In the genomic region with DNA sequence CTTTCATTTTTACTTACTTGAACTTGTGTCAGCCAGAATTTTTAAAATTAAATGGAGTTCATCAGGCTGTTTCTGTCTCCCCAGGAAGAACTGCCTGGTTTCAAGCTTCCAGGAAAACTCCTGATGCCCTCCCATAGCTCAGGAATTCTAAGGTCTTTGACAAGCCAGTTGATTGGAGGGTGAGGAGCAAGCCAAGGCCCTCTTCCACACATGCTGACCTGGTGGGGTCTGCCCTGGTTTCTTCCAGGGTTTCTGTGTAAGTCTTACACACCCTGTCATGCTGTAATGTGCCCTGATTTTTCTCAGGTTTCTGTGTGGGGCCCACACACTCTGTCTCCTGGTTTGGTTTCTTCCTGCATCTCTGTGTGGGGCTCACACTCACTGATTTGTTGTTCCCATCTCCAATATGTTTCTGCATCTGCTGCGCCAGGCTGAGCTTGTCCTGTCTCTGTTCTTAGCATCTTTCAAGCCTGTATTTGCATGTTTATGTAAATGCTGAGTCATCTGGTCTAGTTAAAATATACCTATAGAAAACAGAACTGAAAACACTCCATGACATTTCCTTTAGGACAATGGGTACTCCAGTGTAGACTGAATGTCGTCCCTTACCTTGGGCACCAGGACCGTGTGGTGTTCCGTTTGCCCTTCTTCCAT, we compare ENCODE assay signal across 21 mouse cellular contexts. TPM values are rescaled to one million over a fixed set of nuclear protein-coding genes. Genes with fewer than 3 reads are reported as not detected.
DNase-seq lines count a peak whose midpoint lies in the region; ATAC-seq lines count a peak whose summit lies in the region.
"Had no signal": no experiment of that assay in that cellular context is flagged by ENCODE, and none has a peak within 500 bp of the region (broad histone marks: within the 10 kb centered on the region; RNA-seq: fewer than 3 reads in every experiment).

No protein-coding gene starts in this region.

- H3K27ac ChIP-seq in hindbrain, embryonic 10.5 days: no peak overlapping the region
- H3K27ac ChIP-seq: hindbrain, embryonic 12.5 days; intestine, embryonic 15.5 days; macrophage; midbrain, embryonic 13.5 days; stomach, embryonic 15.5 days had no signal

- WGBS in hindbrain, embryonic 10.5 days: 94% methylated on average over 4 of the region's 4 CpGs

- no peaks in the 10 kb centered on the region for H3K27me3 ChIP-seq in hindbrain, embryonic 10.5 days (ENCODE audit: insufficient read depth, poor library complexity, severe bottlenecking)
- H3K27me3 ChIP-seq: intestine, embryonic 15.5 days; stomach, embryonic 15.5 days had no signal

- H3K4me1 ChIP-seq in hindbrain, embryonic 10.5 days (replicated peaks): no peaks in the 10 kb centered on the region
- H3K4me1 ChIP-seq: hindbrain, embryonic 12.5 days; intestine, embryonic 15.5 days; midbrain, embryonic 13.5 days; stomach, embryonic 15.5 days had no signal

- H3K9me3 ChIP-seq in hindbrain, embryonic 10.5 days: peaks cover 4% of the 10 kb centered on the region; the same call in 1 of the 2 replicates
- H3K9me3 ChIP-seq: hindbrain, embryonic 12.5 days; intestine, embryonic 15.5 days; midbrain, embryonic 13.5 days; stomach, embryonic 15.5 days had no signal

- no peak overlapping the region for H3K4me3 ChIP-seq in hindbrain, embryonic 10.5 days
- H3K4me3 ChIP-seq: hindbrain, embryonic 12.5 days; intestine, embryonic 15.5 days; midbrain, embryonic 13.5 days; stomach, embryonic 15.5 days had no signal

- peak; percentile 43 for DNase-seq in left cerebral cortex, adult 11 months (ENCODE audit: low spot score)
- no peak for DNase-seq in left cerebral cortex, postnatal 4 days
- peak; percentile 74 to 90 for DNase-seq in layer of hippocampus, adult 18-20 months (ENCODE audit: low spot score in 2 of 2)
- DNase-seq in left cerebral cortex, adult 18-20 months (ENCODE audit: low spot score in 2 of 2): peak; percentile 53 to 69
- peak; percentile 73 for DNase-seq in right cerebral cortex, postnatal 25 days
- no peak for DNase-seq in cerebellum, postnatal 14 days
- DNase-seq in hindbrain, embryonic 10.5 days (ENCODE audit: low spot score): no peak
- DNase-seq: adrenal gland, postnatal 10 days; cerebellum, postnatal 10 days; kidney, postnatal 14 days; lung, adult 18-20 months; thymus, postnatal 14 days had no signal

- intact Hi-C loops in left cerebral cortex, postnatal 4 days (cut with DNase I): no loop called here

- H3K36me3 ChIP-seq in hindbrain, embryonic 10.5 days: no peaks in the 10 kb centered on the region
- H3K36me3 ChIP-seq: G1E; hindbrain, embryonic 12.5 days; intestine, embryonic 15.5 days; midbrain, embryonic 13.5 days; stomach, embryonic 15.5 days had no signal

- ATAC-seq in megakaryocyte-erythroid progenitor cell, adult 5-6 weeks (replicated peaks; ENCODE audit: low FRiP score, low TSS enrichment, poor library complexity, severe bottlenecking): no peak
- ATAC-seq: intestine, embryonic 15.5 days; midbrain, embryonic 13.5 days had no signal

RNA-seq across cellular contexts. Expression of gene Cfap46, which starts 9.2 kb away (rescaled TPM):
- 1 to 10 TPM; 1.7 to 3.0 TPM for total RNA-seq in left cerebral cortex, postnatal 4 days (2021)
- total RNA-seq in layer of hippocampus, adult 18-20 months (2021): 1 to 10 TPM; 2.7 to 3.7 TPM
- 1 to 10 TPM; 3.3 to 4.0 TPM for total RNA-seq in left cerebral cortex, adult 18-20 months (2021)
- not detected in 2 replicates for total RNA-seq in megakaryocyte-erythroid progenitor cell, adult 5-6 weeks (2014; fragmentation: Nextera tagmentation)
- total RNA-seq in megakaryocyte-erythroid progenitor cell, adult 5-6 weeks (2017): not detected in 2 replicates
- 0.62 and 1.5 TPM in 2 replicates for polyA plus RNA-seq in hindbrain, embryonic 10.5 days (2016; fragmentation: Nextera tagmentation; extraction: Ambion mirVana)
- total RNA-seq: G1E had no signal
- polyA plus RNA-seq: G1E; heart, embryonic 14.5 days; macrophage; small intestine, adult 2 months had no signal

Comparison
In these comparisons a context has a peak if more than half of its experiments do, and no peak if none do; other contexts are left out.
1. DNase-seq: peak in left cerebral cortex, adult 11 months (single experiment), layer of hippocampus, adult 18-20 months (2 of 2), left cerebral cortex, adult 18-20 months (2 of 2) and right cerebral cortex, postnatal 25 days (single experiment); none in left cerebral cortex, postnatal 4 days (single experiment), cerebellum, postnatal 14 days (0 of 2) and hindbrain, embryonic 10.5 days (single experiment).